Mouse (Mus musculus): ENCODE measurements at regions not wholly inside any gene's neighbourhood (a gene's known extent, or its start where the extent isn't known, plus 50 kb on each side); places are given as distances from the start of the nearest gene placed in this dataset.

- no peak for TF ChIP-seq GATA1 (IDR thresholded peaks at IDR 0.05; ENCODE audit: low read length)
These were observed 169.5 kb downstream of the Rab11fip4 start for GRCm38 (mm10) chr11:79760533-79760932.

GRCm38 (mm10) chr11:79758281-79758680 is 167.3 kb downstream of the Rab11fip4 start:
- no peak for TF ChIP-seq GATA1 (IDR thresholded peaks at IDR 0.05; ENCODE audit: low read length)

GRCm38 (mm10) chr11:79757513-79758071 is 166.6 kb downstream of the Rab11fip4 start:
- TF ChIP-seq GATA1 (IDR thresholded peaks at IDR 0.05; ENCODE audit: low read length): no peak

GRCm38 (mm10) chr11:79756305-79756846 is 165.4 kb downstream of the Rab11fip4 start:
- TF ChIP-seq GATA1 (IDR thresholded peaks at IDR 0.05; ENCODE audit: low read length): no peak

GRCm38 (mm10) chr11:79753491-79753890 is 162.5 kb downstream of the Rab11fip4 start:
- no peak for TF ChIP-seq GATA1 (IDR thresholded peaks at IDR 0.05; ENCODE audit: low read length)

GRCm38 (mm10) chr11:79752717-79753480 is 161.9 kb downstream of the Rab11fip4 start:
- TF ChIP-seq GATA1 (IDR thresholded peaks at IDR 0.05; ENCODE audit: low read length): no peak

- TF ChIP-seq GATA1 (IDR thresholded peaks at IDR 0.05; ENCODE audit: low read length): no peak
These were observed 161.0 kb downstream of the Rab11fip4 start for GRCm38 (mm10) chr11:79751751-79752716.

GRCm38 (mm10) chr11:79750943-79751342 is 159.9 kb downstream of the Rab11fip4 start:
- no peak for TF ChIP-seq GATA1 (IDR thresholded peaks at IDR 0.05; ENCODE audit: low read length)

- no peak for TF ChIP-seq GATA1 (IDR thresholded peaks at IDR 0.05; ENCODE audit: low read length)
These were observed 158.9 kb downstream of the Rab11fip4 start for GRCm38 (mm10) chr11:79749755-79750434.

- TF ChIP-seq GATA1 (IDR thresholded peaks at IDR 0.05; ENCODE audit: low read length): no peak
These were observed 158.1 kb downstream of the Rab11fip4 start for GRCm38 (mm10) chr11:79749141-79749540.

- no peak for TF ChIP-seq GATA1 (IDR thresholded peaks at IDR 0.05; ENCODE audit: low read length)
These were observed 157.7 kb downstream of the Rab11fip4 start for GRCm38 (mm10) chr11:79748606-79749125.

GRCm38 (mm10) chr11:79747801-79748200 is 156.8 kb downstream of the Rab11fip4 start:
- TF ChIP-seq GATA1 (IDR thresholded peaks at IDR 0.05; ENCODE audit: low read length): no peak

Data from G1E-ER4 (cell line).